Mouse (Mus musculus) cortical plate, adult 2 months (tissue): ENCODE data around the gene Gm28048.

Experiments used
- CTCF ChIP-seq: fragments of 200-500 bp; IDR thresholded peaks from 2 replicates; pipeline ENCODE4 v1.5.1; 2011; ENCODE audit warnings: mild to moderate bottlenecking, control low read depth, low read length; ENCODE audit not compliant: insufficient read depth; ENCODE audit errors: extremely low read depth
- POLR2A ChIP-seq: fragments of 200-500 bp; IDR thresholded peaks from 2 replicates; pipeline ENCODE4 v1.6.1; 2011; ENCODE audit warnings: mild to moderate bottlenecking, low read length, control low read depth; ENCODE audit not compliant: insufficient read depth; ENCODE audit errors: extremely low read depth

- TF ChIP-seq CTCF (no peak), POLR2A (peak; percentile 72)
Measured at GRCm38 (mm10) chr11:23008181-23008823, 26.4 kb upstream of the Gm28048 start.
